Mouse (Mus musculus) retina, embryonic 14.5 days (tissue): Measurements from ENCODE around the gene Gm17019.
"Not testable (repeated sequence)": the region's sequence is repeated elsewhere in the genome, so short reads cannot be mapped to it uniquely, and the experiment has no call there.

ENCODE experiments used
- DNase-seq: peaks from one replicate; pipeline ENCODE4 v3.0.0-alpha.2; 2015; ENCODE audit warnings: low spot score

Gene Gm17019

DNA sequence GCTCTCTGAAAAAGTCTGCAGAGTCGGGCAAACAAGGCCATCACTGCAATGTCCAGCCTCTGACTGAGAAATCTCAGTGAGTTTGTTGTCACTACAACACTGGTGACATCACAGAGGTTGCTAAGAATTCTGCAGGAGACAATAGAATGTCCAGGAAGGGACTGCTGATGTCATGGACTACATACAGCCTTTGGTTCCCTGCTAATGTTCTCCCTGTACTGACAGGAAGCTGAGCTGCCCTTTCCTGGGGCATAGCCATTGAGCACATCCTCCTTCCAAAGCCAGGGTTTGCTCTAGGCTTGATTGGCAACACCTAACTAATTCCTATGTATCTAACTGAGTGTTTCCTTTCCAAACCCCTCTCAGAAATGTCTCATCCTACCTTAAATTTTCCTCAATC is at the start of gene Gm17019:
Gene Gm17019 (minus strand): TSS at position 101 of the 400 bp plus-strand sequence.
- DNase-seq = not testable (repeated sequence)

DNA sequence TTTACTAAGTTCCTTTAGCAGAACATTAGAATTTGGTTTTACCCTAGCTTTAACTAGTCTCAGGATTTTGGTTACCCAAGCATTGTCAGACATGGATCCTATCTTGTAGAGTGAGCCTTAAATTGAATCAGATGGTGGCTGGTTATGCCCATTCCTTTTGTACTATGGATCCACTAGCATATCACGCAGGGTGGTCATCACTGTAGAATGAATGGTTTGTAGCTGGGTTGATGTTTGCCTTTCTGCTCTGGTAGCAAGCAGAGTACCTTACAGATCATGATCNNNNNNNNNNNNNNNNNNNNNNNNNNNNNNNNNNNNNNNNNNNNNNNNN is 29.6 kb upstream of the Gm17019 start:
- not testable (repeated sequence) for DNase-seq

DNA sequence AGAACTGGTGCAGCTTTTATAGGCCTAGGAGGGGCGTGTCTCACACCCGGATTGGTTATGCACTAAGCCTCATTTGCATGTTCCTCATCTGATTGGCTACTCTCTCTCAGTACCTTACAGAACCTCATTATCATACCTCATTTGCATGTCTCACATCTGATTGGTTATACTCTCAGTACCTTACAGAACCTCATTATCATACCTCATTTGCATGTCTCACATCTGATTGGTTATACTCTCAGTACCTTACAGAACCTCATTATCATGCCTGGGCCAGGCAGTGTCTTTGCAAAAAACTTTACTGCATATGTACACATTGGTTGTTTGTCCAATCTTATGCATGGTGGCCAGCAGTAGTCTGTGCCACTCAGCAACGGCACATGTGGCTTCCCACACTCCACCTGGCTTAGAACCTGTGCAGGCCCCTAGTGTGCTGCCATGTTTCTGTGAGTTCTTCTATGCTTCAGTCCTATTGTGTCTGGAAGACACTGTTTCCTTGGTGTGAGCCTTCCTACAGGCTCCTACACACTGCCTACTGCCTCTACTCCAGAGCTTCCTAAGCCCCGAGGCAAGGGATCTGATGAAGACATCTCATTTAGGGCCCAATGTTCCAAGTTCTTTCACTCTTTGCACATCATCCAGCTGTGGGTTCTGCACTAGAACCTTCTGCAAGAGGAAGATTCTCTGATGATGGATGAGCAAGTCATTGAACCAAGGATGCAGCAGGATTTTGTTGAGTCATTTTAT is 29.0 kb upstream of the Gm17019 start:
- not testable (repeated sequence) for DNase-seq

DNA sequence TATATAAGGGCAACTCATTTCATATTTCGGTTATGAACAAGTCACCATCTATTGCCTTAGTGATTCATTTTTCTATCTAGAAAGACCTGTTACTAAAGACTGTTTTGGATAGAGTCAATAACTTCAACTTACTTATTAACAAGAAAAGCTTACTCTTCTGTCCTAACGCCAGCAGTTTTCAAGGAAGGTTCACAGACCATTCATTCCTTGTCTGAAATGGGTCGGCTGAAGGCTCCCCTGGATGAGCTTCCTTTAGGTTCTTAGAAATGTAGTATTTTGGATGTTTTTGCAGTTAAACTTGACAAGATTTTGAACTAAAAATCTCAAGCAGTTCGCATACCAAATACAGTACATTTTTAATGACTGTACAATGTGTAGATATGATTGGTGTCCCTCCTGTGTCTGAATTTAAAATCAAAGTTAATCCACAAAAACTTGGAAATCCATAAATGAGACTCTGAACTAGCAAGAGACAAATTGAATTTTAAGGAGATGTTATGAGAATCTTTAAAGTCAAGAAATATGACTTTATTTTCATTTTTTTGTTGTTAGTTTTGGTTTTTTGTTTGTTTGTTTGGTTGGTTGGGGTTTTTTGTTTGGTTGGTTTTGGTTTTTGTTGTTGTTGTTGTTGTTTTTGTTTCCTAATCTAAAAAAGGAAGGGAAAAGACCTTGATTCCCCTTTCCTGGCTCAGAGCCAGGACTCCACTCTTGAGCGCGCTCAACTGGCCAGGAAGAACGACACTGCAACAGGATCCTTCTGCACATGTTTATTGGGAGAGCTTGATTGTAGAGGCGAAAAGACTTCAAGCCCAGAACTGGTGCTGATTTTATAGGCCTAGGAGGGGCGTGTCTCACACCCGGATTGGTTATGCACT is 21.6 kb upstream of the Gm17019 start:
- DNase-seq = not testable (repeated sequence)

DNA sequence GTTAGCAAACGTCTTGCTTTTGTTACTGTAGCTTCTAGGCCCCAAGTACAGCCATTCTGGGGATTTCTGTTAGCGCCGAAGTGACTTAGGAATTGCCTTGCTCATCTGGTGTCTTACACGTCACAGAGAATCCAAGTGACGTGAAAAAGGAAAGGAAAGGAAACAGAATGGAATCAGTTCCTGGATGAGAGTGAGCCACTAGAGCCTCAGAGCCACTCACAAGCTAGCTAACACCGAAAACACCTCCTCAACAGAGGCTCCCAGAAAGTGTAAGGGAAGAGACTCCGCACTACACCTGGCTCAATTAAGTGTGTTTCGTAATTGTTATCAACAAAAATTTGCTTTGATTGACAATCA is 20.8 kb upstream of the Gm17019 start:
- not testable (repeated sequence) for DNase-seq

DNA sequence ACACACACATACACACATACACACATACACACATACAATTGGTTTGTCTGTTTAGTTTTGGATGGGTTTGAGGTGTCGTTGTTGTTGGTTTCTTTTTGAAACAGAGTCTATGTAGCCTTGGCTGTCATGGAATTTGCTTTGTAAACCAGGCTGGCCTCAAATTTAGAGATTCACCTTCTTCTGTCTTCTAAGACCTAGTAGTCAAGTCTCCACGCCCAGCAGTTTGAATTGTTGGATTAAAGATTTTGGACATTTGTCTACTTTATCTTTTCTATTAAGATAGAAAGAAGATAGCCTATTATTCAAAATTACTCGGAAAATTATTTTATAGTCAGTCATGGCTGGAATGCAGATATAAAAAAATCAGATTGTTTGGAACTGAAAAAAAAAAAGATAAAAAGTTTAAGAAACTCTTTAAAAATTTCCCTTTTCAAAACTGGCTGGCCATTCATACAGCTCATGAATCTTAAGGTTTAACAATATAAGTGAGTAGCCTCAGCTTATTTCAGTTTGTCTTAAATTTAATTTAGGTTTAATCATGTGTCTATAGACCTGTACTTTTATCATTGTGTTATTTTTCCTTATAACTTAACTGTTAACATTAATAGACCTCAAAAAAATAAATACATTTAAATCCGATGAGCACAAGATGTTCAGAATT is 20.3 kb upstream of the Gm17019 start:
- DNase-seq = not testable (repeated sequence)

DNA sequence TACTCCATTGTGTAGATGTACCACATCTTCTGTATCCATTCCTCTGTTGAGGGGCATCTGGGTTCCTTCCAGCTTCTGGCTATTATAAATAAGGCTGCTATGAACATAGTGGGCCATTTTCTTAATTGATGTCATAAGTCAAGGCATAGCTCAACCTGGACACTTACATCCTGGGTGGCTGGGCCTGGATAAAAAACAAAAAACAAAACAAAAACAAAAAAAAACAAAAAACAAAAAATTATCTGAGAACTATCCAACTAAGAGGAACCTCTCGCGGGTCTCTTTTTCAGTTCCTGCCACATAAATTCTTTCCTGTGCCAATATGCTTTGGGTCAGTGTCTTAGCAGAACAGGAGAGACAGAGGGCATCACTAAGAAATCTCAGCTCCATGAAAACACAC is 18.0 kb upstream of the Gm17019 start:
- DNase-seq = not testable (repeated sequence)

DNA sequence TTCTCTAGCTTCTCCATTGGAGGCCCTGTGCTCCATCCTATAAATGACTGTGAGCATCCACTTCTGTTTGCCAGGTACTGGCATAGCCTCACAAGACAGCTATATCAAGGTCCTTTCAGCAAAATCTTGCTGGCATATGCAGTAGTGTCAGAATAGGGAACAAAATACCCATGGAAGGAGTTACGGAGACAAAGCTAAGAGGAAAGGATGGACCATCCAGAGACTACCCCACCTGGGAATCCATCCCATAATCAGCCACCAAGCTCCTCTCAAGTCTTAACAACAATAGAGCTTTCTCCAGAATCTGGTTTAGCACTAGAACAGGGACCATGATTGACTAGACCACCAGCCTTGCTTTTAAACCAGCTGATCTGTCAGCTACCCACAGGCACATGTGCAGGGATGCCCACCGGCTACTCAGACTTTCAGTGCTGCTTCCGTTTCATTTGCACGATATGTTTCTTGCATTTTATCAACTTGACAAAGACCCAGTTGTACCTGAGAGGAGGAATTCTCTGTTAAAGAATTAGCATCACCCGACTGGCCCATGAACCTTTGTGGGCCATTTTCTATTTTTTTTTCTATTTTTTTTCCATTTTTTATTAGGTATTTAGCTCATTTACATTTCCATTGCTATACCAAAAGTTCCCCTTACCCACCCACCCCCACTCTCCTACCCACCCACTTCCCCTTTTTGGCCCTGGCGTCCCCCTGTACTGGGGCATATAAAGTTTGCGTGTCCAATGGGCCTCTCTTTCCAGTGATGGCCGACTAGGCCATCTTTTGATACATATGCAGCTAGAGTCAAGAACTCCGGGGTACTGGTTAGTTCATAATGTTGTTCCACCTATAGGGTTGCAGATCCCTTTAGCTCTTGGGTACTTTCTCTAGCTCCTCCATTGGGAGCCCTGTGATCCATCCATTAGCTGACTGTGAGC is 12.3 kb upstream of the Gm17019 start:
- not testable (repeated sequence) for DNase-seq

DNA sequence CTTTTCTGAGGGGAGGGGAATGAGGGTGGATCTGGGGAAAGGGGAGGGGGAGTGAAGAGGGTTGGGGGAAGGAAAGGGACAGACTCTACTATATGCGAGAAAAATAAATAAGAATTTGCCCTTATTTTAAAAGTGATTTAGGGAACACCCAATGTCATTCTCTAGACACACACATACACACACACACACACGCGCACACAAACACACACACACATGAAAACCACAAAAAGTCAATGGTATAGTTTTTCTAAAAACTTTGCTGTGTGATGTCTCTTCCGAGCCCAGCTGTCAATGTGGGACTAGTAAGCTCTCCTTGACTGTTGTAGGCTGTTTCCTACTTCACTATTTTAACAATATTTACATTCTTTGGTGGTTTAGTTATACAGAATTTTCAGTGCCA is 8.0 kb upstream of the Gm17019 start:
- not testable (repeated sequence) for DNase-seq

DNA sequence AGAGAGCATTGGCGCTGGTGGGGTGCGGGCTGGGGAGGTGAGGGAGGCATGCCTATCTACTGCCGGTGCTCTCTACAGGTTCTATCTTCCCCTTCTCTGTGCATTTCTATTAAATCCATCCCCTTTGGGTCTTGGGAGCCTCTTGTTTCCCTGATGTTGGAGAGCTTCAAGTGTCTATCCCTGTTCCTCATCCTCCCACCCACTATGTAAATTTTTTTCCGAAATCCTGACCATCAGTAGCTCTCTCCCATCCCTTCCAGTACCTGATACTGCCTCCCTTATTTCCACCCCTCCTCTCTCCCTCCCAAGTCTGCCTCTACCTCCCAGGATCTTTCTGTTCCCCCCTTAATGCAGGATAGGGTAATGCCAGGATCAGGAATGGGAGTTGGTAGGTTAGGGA is 7.2 kb upstream of the Gm17019 start:
- peak; percentile 14 for DNase-seq

DNA sequence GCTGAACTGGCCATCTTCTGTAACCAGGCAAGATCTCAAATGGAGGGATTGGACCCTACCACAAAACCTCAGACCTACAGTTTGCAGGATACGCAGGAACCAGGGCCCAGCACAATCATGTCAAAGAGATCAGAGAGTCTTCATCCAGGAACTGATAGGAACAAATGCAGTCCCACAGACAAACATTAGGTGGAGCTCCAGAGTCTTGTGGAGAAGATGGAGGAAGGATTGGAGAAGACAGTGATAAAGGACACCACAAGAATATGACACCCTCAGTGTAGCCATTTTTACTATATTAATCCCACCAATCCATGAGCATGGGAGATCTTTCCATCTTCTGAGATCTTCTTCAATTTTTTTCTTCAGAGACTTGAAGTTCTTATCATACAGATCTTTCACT is 8.5 kb downstream of the Gm17019 start:
- DNase-seq = not testable (repeated sequence)

DNA sequence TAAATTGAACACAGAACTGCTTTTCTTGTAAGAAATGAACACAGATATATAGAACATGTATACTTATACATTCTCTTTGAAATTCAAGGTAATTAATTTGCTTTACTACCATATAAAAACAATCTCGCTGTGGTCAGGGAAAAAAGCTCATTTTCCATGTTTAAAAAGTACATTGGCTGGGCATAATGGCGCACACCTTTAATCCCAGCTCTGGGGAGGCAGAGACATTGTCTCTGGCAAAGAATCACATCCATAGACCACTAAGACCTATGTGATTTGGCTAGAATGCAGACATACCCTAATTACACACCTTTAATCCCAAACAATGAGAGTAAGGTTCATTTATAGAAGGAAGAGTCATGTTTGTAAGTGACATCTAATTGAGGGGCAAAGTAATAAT is 12.7 kb downstream of the Gm17019 start:
- DNase-seq = not testable (repeated sequence)

DNA sequence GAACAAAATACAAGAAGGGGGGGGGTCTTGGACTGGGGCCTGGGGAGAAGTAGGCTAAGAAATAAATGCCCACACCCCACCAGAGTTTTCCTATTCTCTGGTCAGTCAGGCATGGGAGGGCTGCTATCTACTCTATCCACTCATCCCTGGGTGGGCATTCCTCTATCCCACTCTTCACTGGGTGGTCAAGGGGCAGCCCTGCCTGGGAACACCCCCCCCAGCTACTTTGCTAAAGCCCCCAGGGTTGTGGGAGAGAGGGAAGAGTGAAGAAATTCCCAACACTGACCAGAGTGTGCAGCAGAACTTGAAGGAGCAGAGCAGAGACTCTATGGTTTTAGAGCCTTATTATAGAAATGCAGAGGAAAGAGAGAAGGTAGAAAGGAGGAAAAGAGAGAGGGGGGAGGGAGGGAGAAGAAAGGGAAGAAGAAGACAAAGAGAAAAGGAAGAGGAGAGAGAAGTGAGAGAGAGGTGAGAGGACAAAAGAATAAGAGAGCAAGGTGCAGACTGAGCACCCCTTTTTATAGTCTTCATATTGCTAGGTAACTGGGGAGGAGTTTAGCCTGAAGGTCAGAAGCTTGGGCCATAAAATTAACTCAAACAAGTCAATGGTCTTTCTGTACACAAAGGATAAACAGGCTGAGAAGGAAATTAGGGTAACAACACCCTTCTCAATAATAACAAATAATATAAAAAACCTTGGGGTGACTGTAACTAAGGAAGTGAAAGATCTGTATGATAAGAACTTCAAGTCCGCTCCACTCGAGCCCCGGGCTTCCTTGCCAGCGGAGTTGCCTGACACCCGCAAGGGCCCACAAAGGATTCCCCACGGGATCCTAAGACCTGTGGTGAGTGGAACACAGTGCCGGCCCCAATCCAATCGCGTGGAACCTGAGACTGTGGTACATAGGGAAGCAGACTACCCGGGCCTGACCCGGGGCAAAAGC is 21.9 kb downstream of the Gm17019 start:
- not testable (repeated sequence) for DNase-seq

DNA sequence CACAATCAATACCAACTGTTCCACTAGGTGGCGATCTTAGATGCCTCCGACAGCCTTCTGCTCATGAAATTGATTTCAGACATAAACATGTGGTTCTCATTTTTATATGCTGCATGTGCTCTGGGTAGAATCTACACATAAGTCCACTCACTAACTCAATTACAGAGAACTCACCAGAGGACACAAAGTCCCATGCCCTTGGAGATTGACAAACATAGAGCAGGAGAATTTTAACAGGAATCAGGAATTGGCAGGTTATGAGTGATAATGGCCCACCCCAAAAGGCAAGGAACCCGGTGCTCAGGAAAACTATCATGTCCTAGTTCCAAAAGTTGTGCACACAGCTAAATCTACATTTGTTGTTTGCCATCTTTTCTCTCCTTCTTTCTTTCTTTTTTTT is 25.9 kb downstream of the Gm17019 start:
- DNase-seq = not testable (repeated sequence)

DNA sequence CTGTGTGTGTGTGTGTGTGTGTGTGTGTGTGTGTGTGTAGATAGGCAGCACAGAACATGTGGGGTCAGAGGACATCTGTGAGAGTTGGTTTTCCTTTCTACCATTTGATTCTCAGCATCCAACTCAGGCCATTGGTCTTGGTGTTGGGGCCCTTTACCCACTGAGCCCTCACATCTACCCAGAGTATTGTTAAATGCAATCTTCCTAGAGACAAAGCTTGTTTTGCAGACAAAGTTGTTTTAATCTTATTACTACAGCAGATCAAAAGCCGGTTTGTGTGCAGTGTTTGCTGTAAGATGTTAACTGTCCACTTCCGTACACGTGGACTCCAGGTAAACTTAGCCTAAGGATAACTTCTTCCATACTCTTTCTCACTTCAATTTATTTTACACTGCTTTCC is 26.5 kb downstream of the Gm17019 start:
- DNase-seq = not testable (repeated sequence)

DNA sequence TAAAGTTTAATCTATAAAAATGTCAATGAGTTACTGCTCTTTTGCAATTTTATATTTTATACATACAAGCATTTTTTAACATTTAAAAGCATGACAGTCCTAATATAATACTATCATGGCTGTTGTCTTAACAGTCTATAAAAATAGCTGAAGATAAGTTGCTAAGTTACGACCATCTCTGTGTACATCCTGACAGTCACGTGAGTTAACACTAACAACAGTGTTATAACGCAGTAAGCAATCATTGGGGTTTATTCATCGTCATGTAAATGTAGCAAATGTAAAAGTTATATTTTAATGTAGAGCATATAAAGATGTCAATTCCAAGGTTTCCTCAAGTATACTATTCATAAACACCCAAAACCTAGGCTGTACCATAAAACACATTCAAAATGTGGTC is 27.2 kb downstream of the Gm17019 start:
- not testable (repeated sequence) for DNase-seq

DNA sequence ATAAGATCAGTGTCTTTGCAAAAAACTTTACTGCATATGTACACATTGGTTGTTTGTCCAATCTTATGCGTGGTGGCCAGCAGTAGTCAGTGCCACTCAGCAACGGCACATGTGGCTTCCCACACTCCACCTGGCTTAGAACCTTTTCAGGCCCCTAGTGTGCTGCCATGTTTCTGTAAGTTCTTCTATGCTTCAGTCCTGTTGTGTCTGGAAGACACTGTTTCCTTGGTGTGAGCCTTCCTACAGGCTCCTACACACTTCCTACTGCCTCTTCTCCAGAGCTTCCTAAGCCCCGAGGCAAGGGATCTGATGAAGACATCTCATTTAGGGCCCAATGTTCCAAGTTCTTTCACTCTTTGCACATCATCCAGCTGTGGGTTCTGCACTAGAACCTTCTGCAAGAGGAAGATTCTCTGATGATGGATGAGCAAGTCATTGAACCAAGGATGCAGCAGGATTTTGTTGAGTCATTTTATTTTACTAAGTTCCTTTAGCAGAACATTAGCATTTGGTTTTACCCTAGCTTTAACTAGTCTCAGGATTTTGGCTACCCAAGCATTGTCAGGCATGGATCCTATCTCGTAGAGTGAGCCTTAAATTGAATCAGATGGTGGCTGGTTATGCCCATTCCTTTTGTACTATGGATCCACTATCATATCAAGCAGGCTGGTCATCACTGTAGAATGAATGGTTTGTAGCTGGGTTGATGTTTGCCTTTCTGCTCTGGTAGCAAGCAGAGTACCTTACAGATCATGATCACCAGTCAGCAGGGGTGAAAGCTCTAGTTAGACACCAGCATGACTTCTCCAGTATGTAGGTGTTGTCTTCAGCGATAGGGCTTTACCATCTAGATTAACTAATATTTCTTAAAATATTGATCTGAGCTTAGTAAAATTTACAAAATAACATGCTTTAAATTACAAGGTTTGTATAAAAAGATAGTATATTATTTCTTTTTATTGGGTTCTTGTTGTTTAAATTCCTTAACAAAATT is 27.9 kb downstream of the Gm17019 start:
- DNase-seq = not testable (repeated sequence)

DNA sequence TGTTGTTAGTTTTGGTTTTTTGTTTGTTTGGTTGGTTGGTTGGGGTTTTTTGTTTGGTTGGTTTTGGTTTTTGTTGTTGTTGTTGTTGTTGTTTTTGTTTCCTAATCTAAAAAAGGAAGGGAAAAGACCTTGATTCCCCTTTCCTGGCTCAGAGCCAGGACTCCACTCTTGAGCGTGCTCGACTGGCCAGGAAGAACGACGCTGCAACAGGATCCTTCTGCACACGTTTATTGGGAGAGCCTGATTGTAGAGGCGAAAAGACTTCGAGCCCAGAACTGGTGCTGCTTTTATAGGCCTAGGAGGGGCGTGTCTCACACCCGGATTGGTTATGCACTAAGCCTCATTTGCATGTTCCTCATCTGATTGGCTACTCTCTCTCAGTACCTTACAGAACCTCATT is 34.7 kb downstream of the Gm17019 start:
- DNase-seq = not testable (repeated sequence)

DNA sequence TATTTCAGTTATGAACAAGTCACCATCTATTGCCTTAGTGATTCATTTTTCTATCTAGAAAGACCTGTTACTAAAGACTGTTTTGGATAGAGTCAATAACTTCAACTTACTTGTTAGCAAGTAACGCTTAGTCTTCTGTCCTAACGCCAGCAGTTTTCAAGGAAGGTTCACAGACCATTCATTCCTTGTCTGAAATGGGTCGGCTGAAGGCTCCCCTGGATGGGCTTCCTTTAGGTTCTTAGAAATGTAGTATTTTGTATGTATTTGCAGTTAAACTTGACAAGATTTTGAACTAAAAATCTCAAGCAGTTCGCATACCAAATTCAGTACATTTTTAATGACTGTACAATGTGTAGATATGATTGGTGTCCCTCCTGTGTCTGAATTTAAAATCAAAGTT is 35.2 kb downstream of the Gm17019 start:
- not testable (repeated sequence) for DNase-seq
